ENCODE assay signal across 10 mouse cellular contexts in the genomic region with DNA sequence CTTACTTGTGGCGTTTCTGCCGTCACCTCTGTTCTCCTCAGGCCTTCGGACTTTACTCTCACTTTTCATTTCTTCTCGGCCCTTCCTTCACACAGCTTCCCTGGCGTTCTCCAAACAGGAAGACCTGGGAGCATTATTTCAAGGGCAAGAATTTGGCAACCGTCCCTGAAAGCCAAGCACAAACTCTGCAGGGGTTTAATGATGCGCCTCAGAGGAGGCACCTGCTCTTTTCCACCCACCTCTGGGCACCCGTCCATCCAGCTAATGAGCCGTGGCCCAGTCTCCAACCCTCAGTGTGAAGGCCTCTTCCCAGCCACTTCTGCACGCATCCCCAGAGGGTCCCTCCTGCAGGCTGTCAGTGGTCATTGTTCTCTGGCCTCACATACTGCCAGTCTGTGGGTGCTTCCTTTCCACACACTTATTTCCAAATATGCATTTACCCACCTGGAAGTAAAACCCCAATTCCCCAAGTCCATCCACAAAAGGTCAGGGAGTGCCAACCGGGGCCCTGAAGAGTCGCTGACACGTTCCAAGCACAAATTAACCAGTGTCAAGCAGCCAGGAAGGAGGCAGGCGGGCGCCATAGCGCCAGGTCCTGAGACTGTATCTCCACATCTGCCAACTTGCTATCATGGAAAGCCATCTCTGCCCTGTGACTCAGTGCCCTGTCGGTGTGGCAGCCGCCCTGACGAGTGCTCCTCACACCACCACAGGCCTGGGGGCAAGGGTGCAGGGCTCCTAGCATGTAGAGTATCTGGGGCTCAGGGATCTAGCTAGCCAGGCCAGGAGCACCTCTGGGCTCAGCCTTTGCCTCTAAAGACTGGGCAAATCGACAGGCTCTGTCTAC. TPM values are rescaled to one million over a fixed set of nuclear protein-coding genes. Genes with fewer than 3 reads are reported as not detected.
DNase-seq lines count a peak whose midpoint lies in the region; ATAC-seq and TF ChIP-seq lines count a peak whose summit lies in the region.
"Had no signal": no experiment of that assay in that cellular context is flagged by ENCODE, and none has a peak within 500 bp of the region (broad histone marks: within the 10 kb centered on the region; RNA-seq: fewer than 3 reads in every experiment).

No protein-coding gene starts in this region.

- H3K4me3 ChIP-seq in embryonic facial prominence, embryonic 15.5 days (replicated peaks) = no peak overlapping the region
- H3K4me3 ChIP-seq in liver, embryonic 14.5 days (ENCODE audit: insufficient read depth in 1 of 2, low read depth in 2 of 2, low read length in 2 of 2) = no peak overlapping the region
- H3K4me3 ChIP-seq: embryonic facial prominence, embryonic 13.5 days; midbrain, embryonic 12.5 days had no signal

- no peaks in the 10 kb centered on the region for H3K36me3 ChIP-seq in embryonic facial prominence, embryonic 15.5 days
- no peaks in the 10 kb centered on the region for H3K36me3 ChIP-seq in liver, embryonic 14.5 days (replicated peaks; ENCODE audit: control insufficient read depth, insufficient read depth, low read depth)
- H3K36me3 ChIP-seq: embryonic facial prominence, embryonic 13.5 days; midbrain, embryonic 12.5 days had no signal

- TF ChIP-seq EP300 in liver, embryonic 14.5 days (IDR thresholded peaks at IDR 0.05; ENCODE audit: low read depth) = no peak

- peak; percentile 35 for DNase-seq in gastrocnemius, postnatal 25 days
- no peak for DNase-seq in gastrocnemius, adult 18-20 months (ENCODE audit: low spot score)
- peak; percentile 87 for DNase-seq in Muller cell, postnatal 12 days (ENCODE audit: inconsistent ontology term)
- DNase-seq in liver, embryonic 14.5 days (ENCODE audit: low read depth in 3 of 3, low spot score in 3 of 3) = no peak
- no peak for DNase-seq in right cerebral cortex, adult 2 months (ENCODE audit: low spot score in 2 of 2)
- DNase-seq in layer of hippocampus, adult 9-11 months = no peak
- no peak for DNase-seq in gastrocnemius, postnatal 4 days (ENCODE audit: low spot score in 2 of 2)

- H3K9ac ChIP-seq in embryonic facial prominence, embryonic 15.5 days = no peak overlapping the region
- H3K9ac ChIP-seq in liver, embryonic 14.5 days (replicated peaks) = no peak overlapping the region
- H3K9ac ChIP-seq: embryonic facial prominence, embryonic 13.5 days; midbrain, embryonic 12.5 days had no signal

- H3K9me3 ChIP-seq in embryonic facial prominence, embryonic 15.5 days (replicated peaks) = peaks cover 6% of the 10 kb centered on the region; the same call in 1 of the 2 replicates
- H3K9me3 ChIP-seq in liver, embryonic 14.5 days (ENCODE audit: control insufficient read depth, low read length) = no peaks in the 10 kb centered on the region
- H3K9me3 ChIP-seq: midbrain, embryonic 12.5 days had no signal

- H3K27me3 ChIP-seq in embryonic facial prominence, embryonic 15.5 days = no peaks in the 10 kb centered on the region
- no peaks in the 10 kb centered on the region for H3K27me3 ChIP-seq in liver, embryonic 14.5 days (ENCODE audit: control insufficient read depth, insufficient read depth, low read length)
- H3K27me3 ChIP-seq: embryonic facial prominence, embryonic 13.5 days had no signal

- WGBS in embryonic facial prominence, embryonic 15.5 days = 71% methylated on average over 20 of the region's 20 CpGs
- WGBS in liver, embryonic 14.5 days (ENCODE audit: insufficient replicate concordance) = 61% methylated on average over 20 of the region's 20 CpGs

- no peak for TF ChIP-seq CTCF in liver, embryonic 14.5 days (IDR thresholded peaks at IDR 0.05; ENCODE audit: low read depth)

- H3K27ac ChIP-seq in embryonic facial prominence, embryonic 15.5 days (replicated peaks) = peak overlapping the region; percentile 5; the same call in 1 of the 2 replicates
- H3K27ac ChIP-seq in liver, embryonic 14.5 days = no peak overlapping the region
- H3K27ac ChIP-seq: embryonic facial prominence, embryonic 13.5 days; midbrain, embryonic 12.5 days had no signal

- peaks cover 18% of the 10 kb centered on the region; the same call in 1 of the 2 replicates for H3K4me1 ChIP-seq in embryonic facial prominence, embryonic 15.5 days
- peaks cover 0 to 5% of the 10 kb centered on the region in 2 experiments; a peak in 2 of 4 replicates for H3K4me1 ChIP-seq in liver, embryonic 14.5 days (replicated peaks; ENCODE audit: control insufficient read depth in 2 of 2, insufficient read depth in 2 of 2, low read length in 1 of 2)

- H3K4me2 ChIP-seq in embryonic facial prominence, embryonic 15.5 days (replicated peaks) = no peak overlapping the region
- no peak overlapping the region for H3K4me2 ChIP-seq in liver, embryonic 14.5 days (ENCODE audit: low read depth)
- H3K4me2 ChIP-seq: embryonic facial prominence, embryonic 13.5 days; midbrain, embryonic 12.5 days had no signal

- ATAC-seq in embryonic facial prominence, embryonic 15.5 days (ENCODE audit: insufficient number of reproducible peaks, low FRiP score, low TSS enrichment, low read depth) = no peak
- ATAC-seq in liver, embryonic 14.5 days (ENCODE audit: insufficient read depth) = peak; percentile 21; the same call in 1 of the 2 replicates

RNA-seq across cellular contexts. Expression of a gene that starts 56.0 kb away (rescaled TPM):
- not detected for total RNA-seq in gastrocnemius, postnatal 25 days (2021)
- total RNA-seq in gastrocnemius, adult 18-20 months (2021) = not detected
- 0.43 and 0.76 TPM in 2 replicates for polyA plus RNA-seq in embryonic facial prominence, embryonic 15.5 days (2015; fragmentation: Nextera tagmentation; extraction: Ambion mirVana)
- polyA plus RNA-seq in liver, embryonic 14.5 days (2012; rRNA removed) = 0.02 TPM in 1 of 2 replicates, not detected in the other
- polyA plus RNA-seq in liver, embryonic 14.5 days (2014; fragmentation: Nextera tagmentation; extraction: Ambion mirVana) = not detected in 2 replicates
- not detected for total RNA-seq in gastrocnemius, postnatal 4 days (2021)

Comparison
In these comparisons a context has a peak if more than half of its experiments do, and no peak if none do; other contexts are left out.
1. DNase-seq: peak in gastrocnemius, postnatal 25 days (single experiment) and Muller cell, postnatal 12 days (single experiment); none in gastrocnemius, adult 18-20 months (single experiment), liver, embryonic 14.5 days (0 of 3), right cerebral cortex, adult 2 months (0 of 2), layer of hippocampus, adult 9-11 months (single experiment) and gastrocnemius, postnatal 4 days (0 of 2).